Mouse (Mus musculus) cerebellum, adult 2 months (tissue): ENCODE results near the gene Aif1l. TPM values are rescaled to one million over a fixed set of nuclear protein-coding genes. Genes with fewer than 3 reads are reported as not detected.

Source experiments
- DNase-seq, 2 experiments: peaks; one replicate each; pipeline ENCODE4 v3.0.0; 2021
- H3K27ac ChIP-seq: fragments of 200-500 bp; 2 replicates; pipeline ENCODE4 v1.5.1; 2012; ENCODE audit warnings: low read length, control low read depth, inconsistent platforms; ENCODE audit not compliant: insufficient read depth
- H3K27me3 ChIP-seq: fragments of 200-500 bp; 2 replicates; pipeline ENCODE4 v1.6.1; 2012; ENCODE audit warnings: inconsistent platforms, mild to moderate bottlenecking, low read length, moderate library complexity; ENCODE audit not compliant: control insufficient read depth, insufficient read depth
- H3K4me1 ChIP-seq: fragments of 200-500 bp; 2 replicates; pipeline ENCODE4 v1.6.1; 2011; ENCODE audit warnings: low read length; ENCODE audit not compliant: control insufficient read depth, insufficient read depth
- H3K4me3 ChIP-seq: fragments of 200-500 bp; replicated peaks from 2 replicates; pipeline ENCODE3; 2011; ENCODE audit warnings: mild to moderate bottlenecking, low read depth, low read length, control low read depth; ENCODE audit not compliant: insufficient read depth
- CTCF ChIP-seq: fragments of 200-500 bp; IDR thresholded peaks from 2 replicates; pipeline ENCODE4 v1.5.1; 2011; ENCODE audit warnings: low read depth, mild to moderate bottlenecking, control low read depth, low read length, moderate library complexity, borderline replicate concordance; ENCODE audit not compliant: insufficient read depth
- POLR2A ChIP-seq: fragments of 200-500 bp; IDR thresholded peaks from 2 replicates; pipeline ENCODE4 v1.6.1; 2011; ENCODE audit warnings: low read length, control low read depth, borderline replicate concordance; ENCODE audit not compliant: insufficient read depth
- WGBS: fragments of 180-500 bp; shearing (Covaris S2); methylation state at CpG from one replicate; pipeline ENCODE4 v1.1.7; 2018; 5-methylcytosine and 5-hydroxymethylcytosine counted together
- polyA plus RNA-seq: library from polyadenylated mRNA; depleted of rRNA; stranded (reverse); fragments of >200 nt; gene quantifications from 2 replicates; pipeline ENCODE4 v1.2.3, GENCODE M21; 2012; rRNA removed

The Aif1l gene
- polyA plus RNA-seq, result 11.7 and 14.1 TPM in 2 replicates

DNA sequence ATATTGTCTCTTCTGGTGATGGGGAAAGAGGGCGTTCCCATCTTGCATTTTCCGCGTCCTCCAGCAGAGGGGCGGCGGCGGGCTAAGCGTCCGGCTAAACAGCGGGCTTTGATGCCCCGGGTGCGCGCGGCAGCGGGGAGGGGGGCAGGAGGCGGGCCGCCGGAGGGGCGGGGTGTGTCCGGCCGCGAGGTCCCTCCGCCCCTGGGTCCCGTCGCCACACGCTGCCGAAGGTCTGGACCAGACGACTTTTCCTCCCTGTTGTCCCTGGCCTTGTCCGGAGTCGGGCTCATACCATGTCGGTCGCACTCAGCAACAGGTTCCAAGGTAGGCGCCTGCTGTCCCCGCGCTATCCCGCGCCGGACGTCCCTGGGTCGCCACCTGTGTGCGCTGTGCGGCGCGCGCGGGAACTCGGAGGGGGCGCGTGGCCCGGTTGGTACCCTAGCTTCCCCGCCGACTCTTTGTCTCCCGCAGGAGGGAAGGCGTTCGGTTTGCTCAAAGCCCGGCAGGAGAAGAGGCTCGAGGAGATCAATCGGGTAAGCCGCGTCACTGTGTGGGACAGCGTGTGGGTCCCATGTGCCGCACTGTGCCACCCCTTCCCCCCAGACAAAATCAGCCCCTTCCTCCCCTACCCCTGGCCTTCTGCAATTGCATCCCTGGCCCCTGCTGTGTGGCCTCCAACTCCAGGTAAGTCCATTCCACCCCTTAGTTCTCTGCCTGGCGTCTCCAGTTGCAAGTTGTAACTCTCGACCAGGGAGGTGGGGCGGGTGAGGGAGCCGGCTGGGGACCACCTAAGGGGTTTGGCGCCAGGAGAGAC is at the start of gene Aif1l:
Gene Aif1l, plus strand, starts transcription at position 82 of the 814 bp plus-strand sequence.
- WGBS, result 1% methylated on average over 64 of the region's 66 CpGs
- Histone ChIP-seq H3K27me3 (peaks cover 6% of the 10 kb centered on the region; the same call in 1 of the 2 replicates), H3K4me3 (peak within 1 kb of the TSS; percentile 40), H3K27ac (no peak within 1 kb of the TSS), H3K4me1 (peaks cover 16% of the 10 kb centered on the region)
- TF ChIP-seq CTCF (no peak), POLR2A (no peak)
- no peak for DNase-seq

DNA sequence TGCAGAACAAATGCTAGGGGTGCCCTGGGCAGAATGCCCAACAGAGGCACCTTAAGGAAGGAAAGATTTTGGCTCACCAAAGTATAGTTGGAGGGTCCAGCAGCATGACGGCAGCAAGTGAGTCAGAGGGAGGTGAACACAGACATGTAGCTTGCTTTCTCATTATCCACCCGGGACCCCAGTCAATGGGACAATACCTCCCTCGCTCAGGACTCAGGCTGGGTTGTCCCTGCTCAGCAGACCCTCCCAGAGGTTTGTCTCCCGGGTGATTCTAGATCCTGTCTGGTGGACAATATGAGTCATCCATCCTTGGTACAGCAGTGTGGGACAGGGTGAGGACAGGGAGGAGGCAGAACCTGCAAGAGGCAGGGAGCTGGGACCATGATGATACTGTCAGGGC is 49.0 kb upstream of the Aif1l start:
- H3K4me3 ChIP-seq, result no peak overlapping the region
- H3K27ac ChIP-seq, result no peak overlapping the region
- no peaks in the 10 kb centered on the region for H3K27me3 ChIP-seq
- WGBS, result 73% methylated on average over 4 of the region's 4 CpGs
- no peak for DNase-seq
- TF ChIP-seq POLR2A (no peak), CTCF (no peak)
- peaks cover 3% of the 10 kb centered on the region; the same call in 1 of the 2 replicates for H3K4me1 ChIP-seq

DNA sequence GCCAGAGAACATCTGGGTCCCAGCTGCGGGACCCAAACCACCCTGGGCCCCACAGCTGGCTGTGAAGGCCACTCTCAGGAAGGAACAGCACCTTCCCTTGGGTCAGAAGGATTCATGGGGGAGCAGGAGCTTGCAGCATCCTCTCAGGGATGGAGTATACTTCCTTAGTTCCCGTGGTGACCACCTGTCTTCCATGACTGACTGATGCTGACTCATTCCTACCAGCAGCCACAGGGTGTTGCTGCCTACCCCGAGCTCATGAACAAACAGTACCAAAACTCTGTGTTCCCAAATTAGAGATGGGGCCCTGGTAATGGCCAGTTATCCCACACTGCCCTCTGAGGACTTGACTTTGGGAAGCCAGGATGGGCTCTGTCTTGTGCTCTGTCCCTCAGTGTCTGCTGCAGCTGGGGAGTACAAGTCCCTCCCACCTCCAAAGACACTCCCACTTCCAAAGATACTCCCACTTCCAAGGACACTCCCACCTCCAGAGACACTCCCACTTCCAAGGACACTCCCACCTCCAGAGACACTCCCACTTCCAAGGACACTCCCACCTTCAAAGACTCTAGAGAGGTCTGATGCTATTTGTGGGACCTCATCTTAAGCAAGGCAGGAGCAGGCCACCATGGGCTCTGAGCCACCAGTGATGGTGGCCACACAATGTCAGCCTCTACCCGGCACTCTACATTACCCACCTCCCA is 48.1 kb upstream of the Aif1l start:
- no peak for DNase-seq
- no peak overlapping the region for H3K4me3 ChIP-seq
- H3K27ac ChIP-seq, result no peak overlapping the region
- TF ChIP-seq CTCF (no peak), POLR2A (no peak)
- H3K27me3 ChIP-seq, result no peaks in the 10 kb centered on the region
- peaks cover 3% of the 10 kb centered on the region; the same call in 1 of the 2 replicates for H3K4me1 ChIP-seq
- 64% methylated on average over 4 of the region's 4 CpGs for WGBS

DNA sequence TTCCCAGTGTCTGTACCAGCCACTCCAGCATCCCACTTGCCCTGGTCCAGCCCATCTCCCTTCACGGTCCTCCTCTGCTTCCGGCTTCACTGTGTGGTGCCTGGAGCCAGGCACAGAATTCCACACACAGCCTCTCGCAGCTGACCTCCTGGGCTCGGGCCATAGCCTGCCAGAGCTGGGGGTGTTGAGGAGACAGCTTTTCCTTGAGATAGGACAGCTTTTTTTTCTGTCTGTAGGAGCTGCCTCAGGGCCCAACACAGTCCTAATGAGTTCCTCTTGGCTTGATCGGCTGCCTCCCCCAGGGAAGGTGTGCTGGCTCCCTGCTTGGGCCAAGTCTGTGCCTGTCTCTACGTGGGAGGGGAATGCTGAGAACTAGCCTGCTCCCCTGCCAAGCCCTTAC is 45.9 kb upstream of the Aif1l start:
- no peak for TF ChIP-seq POLR2A
- no peak overlapping the region for H3K4me3 ChIP-seq
- H3K4me1 ChIP-seq, result peaks cover 3% of the 10 kb centered on the region; the same call in 1 of the 2 replicates
- DNase-seq, result no peak
- no peak overlapping the region for H3K27ac ChIP-seq
- 30% methylated on average over 6 of the region's 6 CpGs for WGBS
- no peaks in the 10 kb centered on the region for H3K27me3 ChIP-seq

DNA sequence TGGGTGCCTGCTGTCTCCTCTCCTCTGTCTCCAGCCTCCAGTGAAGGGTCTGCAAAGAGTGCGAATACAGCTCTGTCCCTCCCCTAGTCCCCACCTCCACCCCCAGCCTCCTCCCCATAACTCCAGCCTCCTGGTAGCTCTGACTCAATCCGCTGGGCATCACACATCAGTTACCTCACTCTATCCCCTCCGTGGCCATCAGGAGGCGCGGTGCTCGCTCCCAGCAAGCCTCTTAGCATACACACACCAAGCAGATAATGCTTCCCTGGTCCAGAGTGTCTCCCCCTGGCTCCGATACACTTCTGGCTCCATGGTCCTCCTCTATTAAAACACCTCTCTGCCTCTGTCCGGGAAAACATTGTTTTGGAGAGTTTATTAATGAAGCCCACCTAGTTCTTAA is 45.3 kb upstream of the Aif1l start:
- WGBS, result 36% methylated on average over 8 of the region's 8 CpGs
- Histone ChIP-seq H3K4me3 (no peak overlapping the region), H3K27ac (no peak overlapping the region), H3K27me3 (no peaks in the 10 kb centered on the region), H3K4me1 (peaks cover 3% of the 10 kb centered on the region; the same call in 1 of the 2 replicates)
- no peak for DNase-seq
- TF ChIP-seq POLR2A (no peak), CTCF (no peak)

DNA sequence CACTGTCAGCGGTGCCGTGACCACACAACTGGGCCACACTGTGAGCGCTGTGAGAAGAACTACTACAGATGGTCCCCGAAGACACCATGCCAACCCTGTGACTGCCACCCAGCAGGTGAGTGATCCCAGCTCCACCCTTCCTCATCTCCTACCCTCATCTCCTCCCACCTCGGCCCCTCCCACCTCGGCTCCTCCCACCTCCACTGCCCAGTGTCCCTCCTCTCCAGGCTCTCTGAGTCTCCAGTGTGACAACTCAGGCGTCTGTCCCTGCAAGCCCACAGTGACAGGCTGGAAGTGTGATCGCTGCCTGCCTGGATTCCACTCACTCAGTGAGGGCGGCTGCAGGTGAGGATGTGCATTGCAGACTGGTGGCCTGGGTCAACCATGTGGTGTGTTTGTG is 44.3 kb upstream of the Aif1l start:
- peaks cover 3% of the 10 kb centered on the region; the same call in 1 of the 2 replicates for H3K4me1 ChIP-seq
- no peak for TF ChIP-seq POLR2A
- TF ChIP-seq CTCF, result no peak
- no peak overlapping the region for H3K27ac ChIP-seq
- DNase-seq, result no peak
- WGBS, result 50% methylated on average over 9 of the region's 9 CpGs
- no peak overlapping the region for H3K4me3 ChIP-seq
- no peaks in the 10 kb centered on the region for H3K27me3 ChIP-seq

DNA sequence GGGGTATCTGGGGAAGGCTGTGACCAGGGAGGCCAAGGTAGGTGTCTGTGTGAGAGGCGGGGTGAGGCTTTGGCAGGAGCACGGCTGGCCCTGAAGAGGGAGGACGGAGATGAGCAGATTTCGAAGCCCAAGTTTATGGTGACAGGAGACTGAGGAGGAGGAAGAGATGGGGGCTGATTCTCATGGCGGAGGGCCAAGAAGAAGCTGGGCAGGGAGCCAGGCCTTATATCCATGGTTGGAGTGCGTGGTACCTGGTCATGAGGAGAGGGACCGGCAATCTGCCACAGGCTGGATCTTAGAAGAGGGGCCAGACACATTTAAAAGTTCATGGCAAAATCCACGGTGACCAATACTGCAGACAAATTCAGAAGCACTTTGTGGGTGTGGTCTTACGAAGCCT is 43.5 kb upstream of the Aif1l start:
- WGBS, result 53% methylated on average over 9 of the region's 9 CpGs
- Histone ChIP-seq H3K27me3 (no peaks in the 10 kb centered on the region), H3K27ac (no peak overlapping the region), H3K4me1 (peaks cover 3% of the 10 kb centered on the region; the same call in 1 of the 2 replicates), H3K4me3 (no peak overlapping the region)
- DNase-seq, result no peak
- no peak for TF ChIP-seq CTCF
- no peak for TF ChIP-seq POLR2A
